Mouse (Mus musculus): ENCODE measurements around the gene Treml2. TPM values are rescaled to one million over a fixed set of nuclear protein-coding genes. Genes with fewer than 3 reads are reported as not detected.

The Treml2 gene
- total and polyA plus RNA-seq, 2 experiments from 2014 or later, result 0.07 to 0.49 TPM

GRCm38 (mm10) chr17:48264662-48265061, 34.6 kb upstream of the Treml2 start:
- no peak overlapping the region for H3K4me3 ChIP-seq (ENCODE audit: low read depth, low read length)
- DNase-seq (ENCODE audit: low spot score), result no peak
- WGBS, result 92% methylated on average over 7 of the region's 7 CpGs
- no peak overlapping the region for H3K4me2 ChIP-seq (ENCODE audit: low read depth, low read length, poor library complexity, severe bottlenecking)
- no peaks in the 10 kb centered on the region for H3K9me3 ChIP-seq (ENCODE audit: low read length)
- no peaks in the 10 kb centered on the region for H3K4me1 ChIP-seq (ENCODE audit: insufficient read depth, low read length)
- no peak for ATAC-seq (ENCODE audit: low FRiP score)
- no peaks in the 10 kb centered on the region for H3K36me3 ChIP-seq (ENCODE audit: insufficient read depth, low read length)
- H3K27ac ChIP-seq (ENCODE audit: low read depth, low read length), result no peak overlapping the region
- no peak overlapping the region for H3K9ac ChIP-seq (replicated peaks; ENCODE audit: low read length, poor library complexity, severe bottlenecking)
- H3K27me3 ChIP-seq (ENCODE audit: insufficient read depth, low read length), result no peaks in the 10 kb centered on the region
- TF ChIP-seq CTCF (IDR thresholded peaks at IDR 0.05), result no peak

GRCm38 (mm10) chr17:48266138-48266537, 33.2 kb upstream of the Treml2 start:
- DNase-seq (ENCODE audit: low spot score) (no peak), ATAC-seq (ENCODE audit: low FRiP score) (no peak)
- H3K4me3 ChIP-seq (ENCODE audit: low read depth, low read length), result no peak overlapping the region
- no peak for TF ChIP-seq CTCF (IDR thresholded peaks at IDR 0.05)
- no peaks in the 10 kb centered on the region for H3K9me3 ChIP-seq (ENCODE audit: low read length)
- WGBS, result 11% methylated on average over 2 of the region's 2 CpGs
- no peak overlapping the region for H3K4me2 ChIP-seq (ENCODE audit: low read depth, low read length, poor library complexity, severe bottlenecking)
- H3K27ac ChIP-seq (ENCODE audit: low read depth, low read length), result no peak overlapping the region
- H3K4me1 ChIP-seq (ENCODE audit: insufficient read depth, low read length), result no peaks in the 10 kb centered on the region
- H3K36me3 ChIP-seq (ENCODE audit: insufficient read depth, low read length), result no peaks in the 10 kb centered on the region
- no peak overlapping the region for H3K9ac ChIP-seq (replicated peaks; ENCODE audit: low read length, poor library complexity, severe bottlenecking)
- H3K27me3 ChIP-seq (ENCODE audit: insufficient read depth, low read length), result no peaks in the 10 kb centered on the region

DNA sequence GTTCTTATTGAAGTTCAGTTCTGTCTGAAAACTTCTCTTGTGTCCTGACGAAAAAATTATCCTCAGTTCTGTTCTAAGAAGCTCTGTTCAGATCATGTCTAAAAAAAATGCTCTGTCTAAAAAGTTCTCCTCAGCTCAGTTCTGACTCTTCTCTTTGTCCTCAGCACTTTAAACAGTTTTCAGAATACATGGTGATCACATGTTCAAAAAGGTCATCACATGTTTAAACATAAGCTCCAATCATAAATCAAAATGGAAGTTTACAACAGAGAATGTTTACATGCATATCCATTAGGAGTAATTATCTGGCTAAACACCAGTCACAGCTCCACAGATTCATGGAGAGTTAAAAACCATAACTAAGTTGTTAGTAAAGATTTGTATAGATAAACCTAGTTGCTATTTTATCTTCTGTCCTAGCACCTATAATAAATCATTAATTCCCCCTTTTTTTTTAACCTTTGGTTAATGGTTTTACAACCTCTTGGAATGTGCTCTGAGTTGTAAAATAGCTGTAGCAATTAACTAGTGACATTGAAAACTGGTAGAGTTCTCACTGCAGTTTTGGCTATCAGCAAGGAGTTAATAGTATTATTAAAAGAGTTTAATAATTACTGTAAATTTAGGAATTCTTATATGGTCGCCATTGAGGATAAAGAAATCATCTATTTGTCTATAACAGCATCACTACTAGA, 32.5 kb upstream of the Treml2 start:
- no peak overlapping the region for H3K4me2 ChIP-seq (ENCODE audit: low read depth, low read length, poor library complexity, severe bottlenecking)
- 53% methylated on average over 2 of the region's 2 CpGs for WGBS
- H3K27me3 ChIP-seq (ENCODE audit: insufficient read depth, low read length), result no peaks in the 10 kb centered on the region
- H3K27ac ChIP-seq (ENCODE audit: low read depth, low read length), result no peak overlapping the region
- no peak overlapping the region for H3K9ac ChIP-seq (replicated peaks; ENCODE audit: low read length, poor library complexity, severe bottlenecking)
- no peaks in the 10 kb centered on the region for H3K36me3 ChIP-seq (ENCODE audit: insufficient read depth, low read length)
- ATAC-seq (ENCODE audit: low FRiP score), result no peak
- DNase-seq (ENCODE audit: low spot score), result no peak
- no peak for TF ChIP-seq CTCF (IDR thresholded peaks at IDR 0.05)
- H3K9me3 ChIP-seq (ENCODE audit: low read length), result no peaks in the 10 kb centered on the region
- no peaks in the 10 kb centered on the region for H3K4me1 ChIP-seq (ENCODE audit: insufficient read depth, low read length)
- H3K4me3 ChIP-seq (ENCODE audit: low read depth, low read length), result no peak overlapping the region

DNA sequence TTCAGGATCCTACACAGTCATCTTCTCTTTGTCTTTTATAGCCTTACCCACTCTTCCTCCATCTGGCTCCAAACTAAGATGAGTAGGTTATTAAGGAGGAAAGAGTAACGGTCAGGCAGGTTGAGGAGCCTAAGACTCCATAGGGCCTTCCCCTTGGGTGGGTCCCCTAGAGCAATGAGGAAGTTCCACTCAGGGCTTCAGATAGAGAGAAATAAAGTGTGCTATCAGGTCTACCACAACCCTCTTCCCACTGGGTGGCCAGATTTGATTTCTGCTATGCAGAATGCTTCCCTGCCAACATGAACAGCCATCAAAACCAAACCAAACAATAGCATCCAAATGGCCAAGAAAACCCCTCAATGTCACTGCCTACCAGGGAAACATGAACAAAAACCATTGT, 31.7 kb upstream of the Treml2 start:
- Histone ChIP-seq H3K27me3 (ENCODE audit: insufficient read depth, low read length) (no peaks in the 10 kb centered on the region), H3K9me3 (ENCODE audit: low read length) (no peaks in the 10 kb centered on the region), H3K27ac (ENCODE audit: low read depth, low read length) (no peak overlapping the region), H3K4me1 (ENCODE audit: insufficient read depth, low read length) (no peaks in the 10 kb centered on the region; the same call in 1 of the 2 replicates), H3K36me3 (ENCODE audit: insufficient read depth, low read length) (no peaks in the 10 kb centered on the region), H3K4me3 (ENCODE audit: low read depth, low read length) (no peak overlapping the region), H3K9ac (replicated peaks; ENCODE audit: low read length, poor library complexity, severe bottlenecking) (no peak overlapping the region), H3K4me2 (ENCODE audit: low read depth, low read length, poor library complexity, severe bottlenecking) (no peak overlapping the region)
- ATAC-seq (ENCODE audit: low FRiP score), result no peak
- no peak for TF ChIP-seq CTCF (IDR thresholded peaks at IDR 0.05)
- 95% methylated on average over 1 of the region's 1 CpGs for WGBS
- DNase-seq (ENCODE audit: low spot score), result no peak

GRCm38 (mm10) chr17:48268276-48268675, 31.0 kb upstream of the Treml2 start:
- TF ChIP-seq CTCF (IDR thresholded peaks at IDR 0.05), result no peak
- ATAC-seq (ENCODE audit: low FRiP score), result no peak
- Histone ChIP-seq H3K4me1 (ENCODE audit: insufficient read depth, low read length) (no peaks in the 10 kb centered on the region; the same call in 1 of the 2 replicates), H3K27ac (ENCODE audit: low read depth, low read length) (no peak overlapping the region), H3K27me3 (ENCODE audit: insufficient read depth, low read length) (no peaks in the 10 kb centered on the region), H3K4me2 (ENCODE audit: low read depth, low read length, poor library complexity, severe bottlenecking) (no peak overlapping the region), H3K9me3 (ENCODE audit: low read length) (no peaks in the 10 kb centered on the region), H3K4me3 (ENCODE audit: low read depth, low read length) (no peak overlapping the region), H3K36me3 (ENCODE audit: insufficient read depth, low read length) (no peaks in the 10 kb centered on the region), H3K9ac (replicated peaks; ENCODE audit: low read length, poor library complexity, severe bottlenecking) (no peak overlapping the region)
- no peak for DNase-seq (ENCODE audit: low spot score)

DNA sequence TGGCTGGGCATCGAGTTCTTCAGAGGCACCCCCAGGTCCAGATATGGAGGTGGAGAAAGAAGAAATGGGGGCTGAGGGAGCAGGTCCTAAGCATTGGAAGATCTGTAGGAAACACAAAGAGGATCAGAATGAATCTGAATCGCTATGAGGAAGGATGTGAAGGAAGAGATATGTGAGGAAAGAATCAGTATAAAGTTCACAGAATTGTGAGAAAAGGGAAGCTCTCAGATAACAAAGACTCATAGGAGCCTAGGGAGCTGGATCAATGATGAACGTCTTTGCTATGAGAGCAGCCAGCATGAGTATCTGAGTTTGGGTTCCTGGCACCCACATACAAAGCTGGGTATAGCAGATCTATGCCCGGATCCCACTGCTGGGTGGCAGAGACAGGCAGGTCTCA, 29.5 kb upstream of the Treml2 start:
- Histone ChIP-seq H3K36me3 (ENCODE audit: insufficient read depth, low read length) (no peaks in the 10 kb centered on the region), H3K9me3 (ENCODE audit: low read length) (no peaks in the 10 kb centered on the region), H3K4me3 (ENCODE audit: low read depth, low read length) (no peak overlapping the region), H3K27me3 (ENCODE audit: insufficient read depth, low read length) (no peaks in the 10 kb centered on the region), H3K9ac (replicated peaks; ENCODE audit: low read length, poor library complexity, severe bottlenecking) (no peak overlapping the region), H3K4me1 (ENCODE audit: insufficient read depth, low read length) (no peaks in the 10 kb centered on the region; the same call in 1 of the 2 replicates), H3K27ac (ENCODE audit: low read depth, low read length) (no peak overlapping the region), H3K4me2 (ENCODE audit: low read depth, low read length, poor library complexity, severe bottlenecking) (no peak overlapping the region)
- ATAC-seq (ENCODE audit: low FRiP score), result no peak
- no peak for DNase-seq (ENCODE audit: low spot score)
- no peak for TF ChIP-seq CTCF (IDR thresholded peaks at IDR 0.05)
- 76% methylated on average over 4 of the region's 4 CpGs for WGBS
